Mouse (Mus musculus) midbrain, embryonic 10.5 days (tissue): ENCODE results near the gene Pola2. TPM values are rescaled to one million over a fixed set of nuclear protein-coding genes. Genes with fewer than 3 reads are reported as not detected.

Experiments used
- DNase-seq: peaks from one replicate; pipeline ENCODE4 v3.0.0-alpha.2; 2017; ENCODE audit warnings: low spot score
- H3K27ac ChIP-seq: fragments of 300-500 bp; sonication (generic); replicated peaks from 2 replicates; pipeline ENCODE4 v1.5.1; 2016; ENCODE audit warnings: mild to moderate bottlenecking
- H3K27me3 ChIP-seq: fragments of 300-500 bp; sonication (generic); 2 replicates; pipeline ENCODE4 v1.6.1; 2016; ENCODE audit warnings: low read depth, mild to moderate bottlenecking; ENCODE audit not compliant: poor library complexity, severe bottlenecking
- H3K36me3 ChIP-seq: fragments of 300-500 bp; sonication (generic); 2 replicates; pipeline ENCODE4 v1.6.1; 2016; ENCODE audit warnings: mild to moderate bottlenecking, moderate library complexity
- H3K4me1 ChIP-seq: fragments of 300-500 bp; sonication (generic); 2 replicates; pipeline ENCODE4 v1.6.1; 2016
- H3K4me3 ChIP-seq: fragments of 300-500 bp; sonication (generic); 2 replicates; pipeline ENCODE4 v1.5.1; 2016; ENCODE audit warnings: mild to moderate bottlenecking, moderate library complexity
- H3K9me3 ChIP-seq: fragments of 300-500 bp; sonication (generic); replicated peaks from 2 replicates; pipeline ENCODE4 v1.6.1; 2016; ENCODE audit warnings: mild to moderate bottlenecking
- WGBS: fragments of 180-500 bp; shearing (Covaris S2); methylation state at CpG from one replicate; pipeline ENCODE4 v1.1.7; 2016; 5-methylcytosine and 5-hydroxymethylcytosine counted together
- polyA plus RNA-seq: library from polyadenylated mRNA; unstranded; fragments of >200 nt; fragmentation: Nextera tagmentation; extraction: Ambion mirVana; gene quantifications from 2 replicates; pipeline ENCODE4 v1.2.1, GENCODE M21; 2016

Pola2 gene
- polyA plus RNA-seq, 1 experiment from 2014 or later: 110 TPM

GRCm38 (mm10) chr19:5928104-5928503 lies 35.9 kb downstream of the Pola2 start:
- Histone ChIP-seq H3K4me1 (peaks cover 23% of the 10 kb centered on the region), H3K27me3 (peaks cover 21% of the 10 kb centered on the region), H3K27ac (no peak overlapping the region), H3K4me3 (no peak overlapping the region), H3K9me3 (no peaks in the 10 kb centered on the region), H3K36me3 (no peaks in the 10 kb centered on the region)
- DNase-seq: no peak
- WGBS: 86% methylated on average over 6 of the region's 6 CpGs

- DNase-seq: no peak
- H3K27me3 ChIP-seq: peaks cover 27% of the 10 kb centered on the region
- H3K27ac ChIP-seq: no peak overlapping the region
- H3K4me3 ChIP-seq: no peak overlapping the region
- 75% methylated on average over 8 of the region's 8 CpGs for WGBS
- H3K4me1 ChIP-seq: peaks cover 23% of the 10 kb centered on the region
- H3K9me3 ChIP-seq: no peaks in the 10 kb centered on the region
- H3K36me3 ChIP-seq: no peaks in the 10 kb centered on the region
Measured at GRCm38 (mm10) chr19:5927532-5927931, 36.5 kb downstream of the Pola2 start.

GRCm38 (mm10) chr19:5927026-5927425 lies 37.0 kb downstream of the Pola2 start:
- no peaks in the 10 kb centered on the region for H3K36me3 ChIP-seq
- peaks cover 32% of the 10 kb centered on the region for H3K27me3 ChIP-seq
- DNase-seq: no peak
- H3K4me3 ChIP-seq: no peak overlapping the region
- no peak overlapping the region for H3K27ac ChIP-seq
- 85% methylated on average over 11 of the region's 11 CpGs for WGBS
- H3K9me3 ChIP-seq: no peaks in the 10 kb centered on the region
- H3K4me1 ChIP-seq: peaks cover 23% of the 10 kb centered on the region

- Histone ChIP-seq H3K4me1 (peaks cover 32% of the 10 kb centered on the region), H3K4me3 (peak overlapping the region; percentile 54), H3K27ac (no peak overlapping the region), H3K9me3 (no peaks in the 10 kb centered on the region), H3K27me3 (peaks cover 32% of the 10 kb centered on the region), H3K36me3 (no peaks in the 10 kb centered on the region)
- WGBS: 38% methylated on average over 11 of the region's 11 CpGs
- no peak for DNase-seq
Measured at GRCm38 (mm10) chr19:5925311-5925855, 38.6 kb downstream of the Pola2 start.

GRCm38 (mm10) chr19:5924713-5925093 lies 39.3 kb downstream of the Pola2 start, which contains the start of gene Cdc42ep2:
Gene Cdc42ep2, minus strand, starts transcription at chr19:5924816.
- no peaks in the 10 kb centered on the region for H3K36me3 ChIP-seq
- peak within 1 kb of the TSS; percentile 54 for H3K4me3 ChIP-seq
- no peaks in the 10 kb centered on the region for H3K9me3 ChIP-seq
- peaks cover 32% of the 10 kb centered on the region for H3K27me3 ChIP-seq
- peak within 1 kb of the TSS; percentile 62 for H3K27ac ChIP-seq
- peak; percentile 92 for DNase-seq
- WGBS: under 1% methylated on average over 18 of the region's 18 CpGs
- peaks cover 32% of the 10 kb centered on the region for H3K4me1 ChIP-seq

GRCm38 (mm10) chr19:5923990-5924712 lies 39.9 kb downstream of the Pola2 start:
- peaks cover 32% of the 10 kb centered on the region for H3K4me1 ChIP-seq
- WGBS: under 1% methylated on average over 38 of the region's 38 CpGs

GRCm38 (mm10) chr19:5922963-5923362 lies 41.0 kb downstream of the Pola2 start:
- Histone ChIP-seq H3K27ac (no peak overlapping the region), H3K9me3 (no peaks in the 10 kb centered on the region), H3K4me1 (peaks cover 32% of the 10 kb centered on the region), H3K36me3 (peaks cover 3% of the 10 kb centered on the region; the same call in 1 of the 2 replicates), H3K4me3 (no peak overlapping the region), H3K27me3 (peaks cover 32% of the 10 kb centered on the region)
- DNase-seq: no peak
- 90% methylated on average over 3 of the region's 3 CpGs for WGBS

More at GRCm38 (mm10) chr19:5923990-5924712, 39.9 kb downstream of the Pola2 start:
- Histone ChIP-seq H3K27me3 (peaks cover 32% of the 10 kb centered on the region), H3K9me3 (no peaks in the 10 kb centered on the region), H3K36me3 (no peaks in the 10 kb centered on the region), H3K4me3 (peak overlapping the region; percentile 54), H3K27ac (peak overlapping the region; percentile 62)
- DNase-seq: peak; percentile 91

- no peak overlapping the region for H3K27ac ChIP-seq
- no peak for DNase-seq
- H3K4me3 ChIP-seq: no peak overlapping the region
- H3K4me1 ChIP-seq: peaks cover 32% of the 10 kb centered on the region
- H3K9me3 ChIP-seq: no peaks in the 10 kb centered on the region
- WGBS: 83% methylated on average over 15 of the region's 15 CpGs
- peaks cover 32% of the 10 kb centered on the region for H3K27me3 ChIP-seq
- peaks cover 5% of the 10 kb centered on the region; the same call in 1 of the 2 replicates for H3K36me3 ChIP-seq
Measured at GRCm38 (mm10) chr19:5922119-5922942, 41.7 kb downstream of the Pola2 start.

GRCm38 (mm10) chr19:5921715-5922114 lies 42.3 kb downstream of the Pola2 start:
- Histone ChIP-seq H3K27me3 (peaks cover 32% of the 10 kb centered on the region), H3K4me3 (peak overlapping the region; percentile 12; the same call in 1 of the 2 replicates), H3K36me3 (peaks cover 9% of the 10 kb centered on the region; the same call in 1 of the 2 replicates), H3K27ac (peak overlapping the region; percentile 47; the same call in 1 of the 2 replicates), H3K4me1 (peaks cover 32% of the 10 kb centered on the region), H3K9me3 (no peaks in the 10 kb centered on the region)
- 21% methylated on average over 9 of the region's 9 CpGs for WGBS
- DNase-seq: no peak

- H3K27me3 ChIP-seq: no peaks in the 10 kb centered on the region
Measured at GRCm38 (mm10) chr19:5913007-5913719, 50.8 kb downstream of the Pola2 start, which contains the start of gene Dpf2. Gene Dpf2, minus strand, starts transcription at chr19:5913010.

GRCm38 (mm10) chr19:5912103-5913006 lies 51.6 kb downstream of the Pola2 start:
- DNase-seq: peak; percentile 100
- peaks cover 31% of the 10 kb centered on the region for H3K4me1 ChIP-seq
- H3K4me3 ChIP-seq: peak overlapping the region; percentile 85
- no peaks in the 10 kb centered on the region for H3K27me3 ChIP-seq
- WGBS: under 1% methylated on average over 59 of the region's 59 CpGs
- H3K9me3 ChIP-seq: no peaks in the 10 kb centered on the region
- peak overlapping the region; percentile 94 for H3K27ac ChIP-seq
- peaks cover 38% of the 10 kb centered on the region for H3K36me3 ChIP-seq

More at GRCm38 (mm10) chr19:5913007-5913719, 50.8 kb downstream of the Pola2 start, which contains the start of gene Dpf2:
- WGBS: 25% methylated on average over 13 of the region's 13 CpGs
- Histone ChIP-seq H3K4me1 (peaks cover 31% of the 10 kb centered on the region), H3K4me3 (peak within 1 kb of the TSS; percentile 85), H3K27ac (peak within 1 kb of the TSS; percentile 94), H3K9me3 (no peaks in the 10 kb centered on the region), H3K36me3 (peaks cover 34% of the 10 kb centered on the region)
- DNase-seq: no peak
